ENCODE assay signal across 8 mouse cellular contexts in the genomic region with DNA sequence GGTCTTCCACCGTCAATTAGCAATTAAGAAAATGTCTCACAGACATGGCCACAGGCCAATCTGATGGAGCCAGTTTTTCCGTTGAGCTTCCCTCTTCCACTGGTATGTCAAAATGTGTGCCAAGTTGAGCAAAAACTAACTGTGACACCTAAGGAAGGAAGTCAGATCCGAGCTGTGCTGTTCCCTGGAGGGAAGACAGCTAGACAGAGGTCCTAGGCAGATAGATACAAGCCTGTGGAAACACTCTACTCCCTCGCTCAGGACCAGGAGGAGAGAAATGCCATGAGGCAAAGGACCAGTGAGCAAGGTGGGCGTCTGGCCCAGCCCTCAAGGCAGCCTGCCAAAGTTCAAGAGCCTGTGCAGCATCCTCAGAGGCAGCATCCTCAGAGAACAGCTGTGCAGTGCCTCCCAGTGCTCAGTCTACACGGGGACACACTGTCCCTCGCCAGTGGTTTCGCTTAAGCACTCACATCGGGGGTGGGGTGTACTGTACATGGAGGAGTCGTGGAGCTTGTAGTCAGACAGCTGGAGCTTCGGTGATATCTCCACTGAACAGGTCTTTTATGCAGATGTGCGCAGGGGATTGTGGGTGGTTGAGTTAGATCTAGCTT. TPM values are rescaled to one million over a fixed set of nuclear protein-coding genes. Genes with fewer than 3 reads are reported as not detected.
DNase-seq lines count a peak whose midpoint lies in the region; ATAC-seq and TF ChIP-seq lines count a peak whose summit lies in the region.

No protein-coding gene starts in this region.

- TF ChIP-seq CTCF in MEL (IDR thresholded peaks at IDR 0.05 in 2 of 3, conservative IDR thresholded peaks at IDR 0.05 in 1 of 3; ENCODE audit: control insufficient read depth in 1 of 3, insufficient read depth in 1 of 3, low read depth in 2 of 3, low read length in 3 of 3, poor library complexity in 1 of 3, severe bottlenecking in 1 of 3), result peak in 1 of 3 experiments; percentile 12; a peak in 2 of 6 replicates
- no peak for TF ChIP-seq CTCF in gastrocnemius, adult 2 months (IDR thresholded peaks at IDR 0.05)

- H3K4me2 ChIP-seq in forebrain, embryonic 15.5 days (replicated peaks), result no peak overlapping the region
- no peak overlapping the region for H3K4me2 ChIP-seq in forebrain, embryonic 12.5 days
- H3K4me2 ChIP-seq in intestine, embryonic 16.5 days (ENCODE audit: low read depth, low read length), result no peak overlapping the region
- H3K4me2 ChIP-seq in liver, embryonic 13.5 days, result peak overlapping the region; percentile 39

- H3K4me3 ChIP-seq in forebrain, embryonic 15.5 days, result no peak overlapping the region
- no peak overlapping the region for H3K4me3 ChIP-seq in forebrain, embryonic 12.5 days (replicated peaks)
- H3K4me3 ChIP-seq in MEL (ENCODE audit: control insufficient read depth in 1 of 2, insufficient read depth in 1 of 2, low read depth in 2 of 2, low read length in 2 of 2), result peak overlapping the region; percentile 59 to 77
- no peak overlapping the region for H3K4me3 ChIP-seq in gastrocnemius, adult 2 months
- H3K4me3 ChIP-seq in intestine, embryonic 16.5 days (ENCODE audit: low read length), result no peak overlapping the region
- no peak overlapping the region for H3K4me3 ChIP-seq in liver, embryonic 13.5 days (replicated peaks)

- TF ChIP-seq POLR2A in MEL (IDR thresholded peaks at IDR 0.05; ENCODE audit: control insufficient read depth in 1 of 2, insufficient read depth in 1 of 2, low read depth in 1 of 2, low read length in 2 of 2, poor library complexity in 1 of 2), result peak in 1 of 2 experiments; percentile 49; a peak in 1 of 4 replicates

- H3K4me1 ChIP-seq in forebrain, embryonic 15.5 days, result peaks cover 17% of the 10 kb centered on the region
- H3K4me1 ChIP-seq in forebrain, embryonic 12.5 days, result peaks cover 14% of the 10 kb centered on the region; the same call in 1 of the 2 replicates
- H3K4me1 ChIP-seq in MEL (ENCODE audit: control insufficient read depth in 1 of 2, insufficient read depth in 2 of 2, low read length in 2 of 2), result peaks cover 9 to 13% of the 10 kb centered on the region in 2 experiments
- H3K4me1 ChIP-seq in intestine, embryonic 16.5 days (ENCODE audit: control insufficient read depth, insufficient read depth, low read length), result 0 out of 2 replicates have a peak, but pooled peaks cover 2% of the 10 kb centered on the region
- peaks cover 5% of the 10 kb centered on the region for H3K4me1 ChIP-seq in liver, embryonic 13.5 days (replicated peaks)

- no peak overlapping the region for H3K27ac ChIP-seq in forebrain, embryonic 15.5 days (replicated peaks)
- no peak overlapping the region for H3K27ac ChIP-seq in forebrain, embryonic 12.5 days
- H3K27ac ChIP-seq in MEL (ENCODE audit: control insufficient read depth, low read depth, low read length), result peak overlapping the region; percentile 72
- no peak overlapping the region for H3K27ac ChIP-seq in gastrocnemius, adult 2 months
- no peak overlapping the region for H3K27ac ChIP-seq in intestine, embryonic 16.5 days (ENCODE audit: low read length)
- no peak overlapping the region for H3K27ac ChIP-seq in liver, embryonic 13.5 days

- H3K27me3 ChIP-seq in forebrain, embryonic 15.5 days, result no peaks in the 10 kb centered on the region
- peaks cover 67% of the 10 kb centered on the region for H3K27me3 ChIP-seq in forebrain, embryonic 12.5 days
- no peaks in the 10 kb centered on the region for H3K27me3 ChIP-seq in MEL (ENCODE audit: control insufficient read depth in 1 of 2, insufficient read depth in 2 of 2, low read length in 2 of 2)
- H3K27me3 ChIP-seq in intestine, embryonic 16.5 days (replicated peaks; ENCODE audit: control insufficient read depth, insufficient read depth, low read length), result no peaks in the 10 kb centered on the region
- H3K27me3 ChIP-seq in liver, embryonic 13.5 days, result no peaks in the 10 kb centered on the region

- no peaks in the 10 kb centered on the region for H3K9me3 ChIP-seq in forebrain, embryonic 15.5 days
- H3K9me3 ChIP-seq in forebrain, embryonic 12.5 days, result no peaks in the 10 kb centered on the region
- no peaks in the 10 kb centered on the region for H3K9me3 ChIP-seq in MEL (replicated peaks; ENCODE audit: insufficient read depth, low read length)
- no peaks in the 10 kb centered on the region for H3K9me3 ChIP-seq in intestine, embryonic 16.5 days (ENCODE audit: control insufficient read depth, low read length)
- no peaks in the 10 kb centered on the region for H3K9me3 ChIP-seq in liver, embryonic 13.5 days (replicated peaks)

- no peak overlapping the region for H3K9ac ChIP-seq in forebrain, embryonic 15.5 days (replicated peaks)
- H3K9ac ChIP-seq in forebrain, embryonic 12.5 days, result no peak overlapping the region
- H3K9ac ChIP-seq in MEL (ENCODE audit: control insufficient read depth, low read depth, low read length, poor library complexity, severe bottlenecking), result peak overlapping the region; percentile 54
- no peak overlapping the region for H3K9ac ChIP-seq in intestine, embryonic 16.5 days (ENCODE audit: low read depth, low read length)
- no peak overlapping the region for H3K9ac ChIP-seq in liver, embryonic 13.5 days

- H3K36me3 ChIP-seq in forebrain, embryonic 15.5 days, result peaks cover 31% of the 10 kb centered on the region
- H3K36me3 ChIP-seq in forebrain, embryonic 12.5 days (replicated peaks), result peaks cover 36% of the 10 kb centered on the region
- peaks cover 0 to 6% of the 10 kb centered on the region in 2 experiments; a peak in 2 of 4 replicates for H3K36me3 ChIP-seq in MEL (ENCODE audit: control insufficient read depth in 1 of 2, insufficient read depth in 2 of 2, low read length in 2 of 2)
- peaks cover 5% of the 10 kb centered on the region; the same call in 1 of the 2 replicates for H3K36me3 ChIP-seq in intestine, embryonic 16.5 days (ENCODE audit: control insufficient read depth, insufficient read depth, low read length)
- H3K36me3 ChIP-seq in liver, embryonic 13.5 days, result no peaks in the 10 kb centered on the region

- WGBS in forebrain, embryonic 15.5 days, result 73% methylated on average over 12 of the region's 12 CpGs
- 84% methylated on average over 12 of the region's 12 CpGs for WGBS in forebrain, embryonic 12.5 days
- 78% methylated on average over 12 of the region's 12 CpGs for WGBS in intestine, embryonic 16.5 days
- 41% methylated on average over 12 of the region's 12 CpGs for WGBS in liver, embryonic 13.5 days (ENCODE audit: insufficient replicate concordance)

- intact Hi-C loops in gastrocnemius, adult 2 months (cut with DNase I), result loop anchor here (5.0 kb wide), 1 partner anchor 295 kb away; no protein-coding TSS in a partner anchor

- TF ChIP-seq EP300 in MEL (IDR thresholded peaks at IDR 0.05; ENCODE audit: low read depth in 1 of 2, low read length in 2 of 2), result peak; percentile 15 to 61; a peak in 2 of 4 replicates

- peak; percentile 92 for DNase-seq in MEL (ENCODE audit: low read depth, low spot score)
- DNase-seq in gastrocnemius, adult 2 months, result peak; percentile 34
- no peak for DNase-seq in liver, embryonic 13.5 days
- DNase-seq in right cerebral cortex, adult 2 months (ENCODE audit: low spot score in 2 of 2), result peak; percentile 20 to 23
- no peak for DNase-seq in embryo, embryonic 10 days (ENCODE audit: low spot score)

- ATAC-seq in forebrain, embryonic 15.5 days (replicated peaks), result peak; percentile 43
- no peak for ATAC-seq in forebrain, embryonic 12.5 days (ENCODE audit: low FRiP score)
- ATAC-seq in intestine, embryonic 16.5 days, result peak; percentile 70; the same call in 1 of the 2 replicates
- ATAC-seq in liver, embryonic 13.5 days (ENCODE audit: low read depth), result peak; percentile 88

- H3K79me2 ChIP-seq in MEL (ENCODE audit: control insufficient read depth, insufficient read depth, low read length, poor library complexity), result no peaks in the 10 kb centered on the region

- TF ChIP-seq RAD21 in MEL (IDR thresholded peaks at IDR 0.05; ENCODE audit: low read depth, low read length), result no peak; the same call in none of the 2 replicates

TF ChIP-seq in MEL, 35 proteins besides CTCF, POLR2A, EP300 and RAD21 (continues in another document):
- TF ChIP-seq USF1 (IDR thresholded peaks at IDR 0.05; ENCODE audit: low read depth, low read length) (no peak), MYB (IDR thresholded peaks at IDR 0.05; ENCODE audit: low read depth, low read length) (peak; percentile 74), UBTF (IDR thresholded peaks at IDR 0.05; ENCODE audit: borderline replicate concordance, insufficient read depth, low read depth, low read length) (no peak), MEF2A (IDR thresholded peaks at IDR 0.05; ENCODE audit: extremely low read depth, insufficient replicate concordance, low read depth, low read length, poor library complexity, severe bottlenecking) (no peak), MAZ (IDR thresholded peaks at IDR 0.05; ENCODE audit: low read depth, low read length) (0 out of 2 replicates have a peak, but pooled peaks have one; percentile 34), KAT2A (conservative IDR thresholded peaks at IDR 0.05; ENCODE audit: low read depth, low read length) (no peak), HCFC1 (IDR thresholded peaks at IDR 0.05; ENCODE audit: low read depth, low read length) (no peak), CHD1 (IDR thresholded peaks at IDR 0.05; ENCODE audit: low read depth, low read length) (0 out of 2 replicates have a peak, but pooled peaks have one; percentile 49), ZKSCAN1 (IDR thresholded peaks at IDR 0.05; ENCODE audit: low read depth, low read length) (peak; percentile 89)

RNA-seq across cellular contexts. Expression of gene Mrps10, which starts 36.6 kb away (rescaled TPM):
- 73.7 and 75.9 TPM in 2 replicates for polyA plus RNA-seq in forebrain, embryonic 15.5 days (2015; fragmentation: Nextera tagmentation; extraction: Ambion mirVana)
- 69.2 and 71.3 TPM in 2 replicates for polyA plus RNA-seq in forebrain, embryonic 12.5 days (2016; fragmentation: Nextera tagmentation; extraction: Ambion mirVana)
- total RNA-seq in MEL (2012; rRNA removed), result 75.2 and 78.9 TPM in 2 replicates
- polyA plus RNA-seq in MEL (2012; ENCODE audit: insufficient read depth in 1 of 2, insufficient read length in 2 of 2, low read depth in 1 of 2, low replicate concordance in 2 of 2, missing spikeins in 1 of 2), result 100 to 1,000 TPM; 107 to 442 TPM
- total RNA-seq in gastrocnemius, adult 2 months (2021), result 10 to 100 TPM; 31.5 to 33.2 TPM
- polyA plus RNA-seq in intestine, embryonic 16.5 days (2015; fragmentation: Nextera tagmentation; extraction: Ambion mirVana), result 72.0 and 80.0 TPM in 2 replicates
- polyA plus RNA-seq in liver, embryonic 13.5 days (2015; fragmentation: Nextera tagmentation; extraction: Ambion mirVana), result 61.2 and 61.6 TPM in 2 replicates

RNA-seq across cellular contexts. Expression of gene Guca1b, which starts 53.1 kb away (rescaled TPM):
- 0.33 and 0.39 TPM in 2 replicates for polyA plus RNA-seq in forebrain, embryonic 15.5 days (2015; fragmentation: Nextera tagmentation; extraction: Ambion mirVana)
- polyA plus RNA-seq in forebrain, embryonic 12.5 days (2016; fragmentation: Nextera tagmentation; extraction: Ambion mirVana), result 0.46 and 0.68 TPM in 2 replicates
- total RNA-seq in MEL (2012; rRNA removed), result 0.85 and 1.3 TPM in 2 replicates
- 1 to 10 TPM in 1 of 2 experiments, not detected in 1; 3.1 TPM for polyA plus RNA-seq in MEL (2012; ENCODE audit: insufficient read depth in 1 of 2, insufficient read length in 2 of 2, low read depth in 1 of 2, low replicate concordance in 2 of 2, missing spikeins in 1 of 2)
- under 1 TPM; 0.54 to 0.78 TPM for total RNA-seq in gastrocnemius, adult 2 months (2021)
- polyA plus RNA-seq in intestine, embryonic 16.5 days (2015; fragmentation: Nextera tagmentation; extraction: Ambion mirVana), result 0.66 TPM in 2 replicates
- polyA plus RNA-seq in liver, embryonic 13.5 days (2015; fragmentation: Nextera tagmentation; extraction: Ambion mirVana), result 0.43 and 0.58 TPM in 2 replicates

Comparison
In these comparisons a context has a peak if more than half of its experiments do, and no peak if none do; other contexts are left out.
1. H3K4me3 ChIP-seq: peak in MEL (2 of 2); none in forebrain, embryonic 15.5 days (single experiment), forebrain, embryonic 12.5 days (single experiment), gastrocnemius, adult 2 months (single experiment), intestine, embryonic 16.5 days (single experiment) and liver, embryonic 13.5 days (single experiment).
2. DNase-seq: peak in MEL (single experiment), gastrocnemius, adult 2 months (single experiment) and right cerebral cortex, adult 2 months (2 of 2); none in liver, embryonic 13.5 days (single experiment) and embryo, embryonic 10 days (single experiment).